Mouse (Mus musculus): ENCODE measurements around the gene Ttc7b. TPM values are rescaled to one million over a fixed set of nuclear protein-coding genes. Genes with fewer than 3 reads are reported as not detected.

Ttc7b gene
- polyA plus RNA-seq, 1 experiment = not detected

- H3K4me1 ChIP-seq (ENCODE audit: control insufficient read depth, insufficient read depth, low read length) = peaks cover 7% of the 10 kb centered on the region
- TF ChIP-seq POLR2A (IDR thresholded peaks at IDR 0.05; ENCODE audit: insufficient read depth, low read depth, low read length) (no peak), CTCF (IDR thresholded peaks at IDR 0.05; ENCODE audit: insufficient read depth, low read depth, low read length) (no peak)
- 77% methylated on average over 6 of the region's 6 CpGs for WGBS
- H3K27ac ChIP-seq (ENCODE audit: insufficient read depth, low read depth, low read length) = no peak overlapping the region
- H3K4me3 ChIP-seq (ENCODE audit: insufficient read depth, low read depth, low read length) = no peak overlapping the region
Observed at GRCm38 (mm10) chr12:100443452-100443851, 77.2 kb downstream of the Ttc7b start.

DNA sequence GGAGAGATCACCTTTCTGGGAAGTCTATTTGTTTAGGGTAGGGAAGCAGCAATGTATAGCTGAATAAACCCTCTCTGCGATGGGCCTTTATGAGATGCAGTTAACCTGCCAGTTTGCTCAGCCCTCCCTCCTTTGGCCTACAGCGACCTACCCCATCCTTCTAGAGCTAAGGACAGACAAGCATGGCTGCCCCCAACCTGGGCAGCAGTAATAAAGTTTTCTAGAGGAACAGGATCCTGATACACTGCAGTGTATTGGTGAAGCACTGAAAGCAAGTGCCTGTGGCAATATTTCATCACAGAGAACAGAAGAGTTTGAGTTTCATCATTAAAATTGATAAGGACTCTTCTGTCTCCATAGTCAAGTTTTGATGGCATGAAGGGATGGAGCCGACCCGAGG lies 79.0 kb downstream of the Ttc7b start:
- TF ChIP-seq POLR2A (IDR thresholded peaks at IDR 0.05; ENCODE audit: insufficient read depth, low read depth, low read length) = no peak
- no peak for TF ChIP-seq CTCF (IDR thresholded peaks at IDR 0.05; ENCODE audit: insufficient read depth, low read depth, low read length)
- no peak overlapping the region for H3K4me3 ChIP-seq (ENCODE audit: insufficient read depth, low read depth, low read length)
- H3K4me1 ChIP-seq (ENCODE audit: control insufficient read depth, insufficient read depth, low read length) = no peaks in the 10 kb centered on the region; the same call in 1 of the 2 replicates
- no peak overlapping the region for H3K27ac ChIP-seq (ENCODE audit: insufficient read depth, low read depth, low read length)
- 94% methylated on average over 4 of the region's 4 CpGs for WGBS

GRCm38 (mm10) chr12:100439883-100440282 lies 80.7 kb downstream of the Ttc7b start:
- H3K4me3 ChIP-seq (ENCODE audit: insufficient read depth, low read depth, low read length) = no peak overlapping the region
- no peak overlapping the region for H3K27ac ChIP-seq (ENCODE audit: insufficient read depth, low read depth, low read length)
- H3K4me1 ChIP-seq (ENCODE audit: control insufficient read depth, insufficient read depth, low read length) = no peaks in the 10 kb centered on the region; the same call in 1 of the 2 replicates
- WGBS = 83% methylated on average over 3 of the region's 3 CpGs
- TF ChIP-seq POLR2A (IDR thresholded peaks at IDR 0.05; ENCODE audit: insufficient read depth, low read depth, low read length) = no peak
- no peak for TF ChIP-seq CTCF (IDR thresholded peaks at IDR 0.05; ENCODE audit: insufficient read depth, low read depth, low read length)

DNA sequence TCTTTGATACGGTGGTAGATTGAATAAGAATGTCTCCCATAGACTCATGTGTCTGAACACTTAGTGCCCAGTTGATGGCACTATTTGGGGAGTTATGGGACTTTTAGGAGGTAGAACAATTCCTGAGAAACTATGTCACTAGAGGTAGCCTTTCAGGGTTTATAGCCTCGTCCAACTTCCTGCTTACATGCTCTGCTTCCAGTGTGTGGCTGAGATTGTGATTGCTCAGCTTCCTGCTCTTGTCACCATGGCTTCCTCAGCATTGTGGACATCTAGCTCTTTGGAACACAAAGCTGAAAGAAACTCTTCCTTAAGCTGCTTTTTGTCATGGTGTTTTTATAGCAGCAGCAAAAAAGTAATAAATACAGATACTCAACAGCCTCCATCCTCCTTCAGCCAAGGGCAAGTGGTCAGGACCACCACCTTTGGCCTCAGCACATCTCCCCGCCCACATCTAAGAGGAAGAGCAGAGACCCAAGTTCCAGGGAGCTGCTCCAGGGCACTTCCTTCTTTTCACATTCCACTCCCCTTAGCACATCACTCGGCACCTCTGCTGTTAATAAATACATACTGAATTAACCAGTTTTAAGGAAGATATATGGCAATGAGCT lies 81.4 kb downstream of the Ttc7b start:
- Histone ChIP-seq H3K27ac (ENCODE audit: insufficient read depth, low read depth, low read length) (no peak overlapping the region), H3K4me1 (ENCODE audit: control insufficient read depth, insufficient read depth, low read length) (no peaks in the 10 kb centered on the region; the same call in 1 of the 2 replicates), H3K4me3 (ENCODE audit: insufficient read depth, low read depth, low read length) (no peak overlapping the region)
- 70% methylated on average over 4 of the region's 4 CpGs for WGBS
- no peak for TF ChIP-seq CTCF (IDR thresholded peaks at IDR 0.05; ENCODE audit: insufficient read depth, low read depth, low read length)
- no peak for TF ChIP-seq POLR2A (IDR thresholded peaks at IDR 0.05; ENCODE audit: insufficient read depth, low read depth, low read length)

DNA sequence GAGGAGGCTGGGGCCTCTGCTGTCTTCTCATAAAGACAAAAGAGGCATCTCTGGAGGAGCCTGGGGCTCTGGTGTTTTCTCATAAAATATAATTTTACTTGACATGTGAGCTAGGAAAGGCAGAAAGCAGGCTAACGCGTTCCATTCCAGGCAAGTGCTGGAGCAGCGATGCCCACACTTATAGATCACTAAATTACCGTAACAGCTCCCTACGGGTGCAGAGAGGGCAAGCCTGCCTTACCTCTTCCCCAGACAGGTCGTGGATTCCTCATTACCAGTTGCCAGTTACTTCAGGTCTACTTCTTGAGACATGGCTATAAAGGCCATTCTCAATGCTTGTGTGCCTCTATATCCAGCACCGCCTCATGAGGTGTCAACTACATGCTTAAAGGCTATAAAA lies 82.1 kb downstream of the Ttc7b start:
- Histone ChIP-seq H3K27ac (ENCODE audit: insufficient read depth, low read depth, low read length) (no peak overlapping the region), H3K4me3 (ENCODE audit: insufficient read depth, low read depth, low read length) (no peak overlapping the region), H3K4me1 (ENCODE audit: control insufficient read depth, insufficient read depth, low read length) (no peaks in the 10 kb centered on the region; the same call in 1 of the 2 replicates)
- 61% methylated on average over 7 of the region's 7 CpGs for whole genome bisulfite sequencing
- no peak for TF ChIP-seq POLR2A (IDR thresholded peaks at IDR 0.05; ENCODE audit: insufficient read depth, low read depth, low read length)
- TF ChIP-seq CTCF (IDR thresholded peaks at IDR 0.05; ENCODE audit: insufficient read depth, low read depth, low read length) = no peak

- H3K4me3 ChIP-seq (ENCODE audit: insufficient read depth, low read depth, low read length) = no peak overlapping the region
- 62% methylated on average over 5 of the region's 5 CpGs for WGBS
- no peak overlapping the region for H3K27ac ChIP-seq (ENCODE audit: insufficient read depth, low read depth, low read length)
- H3K4me1 ChIP-seq (ENCODE audit: control insufficient read depth, insufficient read depth, low read length) = no peaks in the 10 kb centered on the region; the same call in 1 of the 2 replicates
- no peak for TF ChIP-seq POLR2A (IDR thresholded peaks at IDR 0.05; ENCODE audit: insufficient read depth, low read depth, low read length)
- no peak for TF ChIP-seq CTCF (IDR thresholded peaks at IDR 0.05; ENCODE audit: insufficient read depth, low read depth, low read length)
Observed at GRCm38 (mm10) chr12:100437862-100438261, 82.8 kb downstream of the Ttc7b start.

DNA sequence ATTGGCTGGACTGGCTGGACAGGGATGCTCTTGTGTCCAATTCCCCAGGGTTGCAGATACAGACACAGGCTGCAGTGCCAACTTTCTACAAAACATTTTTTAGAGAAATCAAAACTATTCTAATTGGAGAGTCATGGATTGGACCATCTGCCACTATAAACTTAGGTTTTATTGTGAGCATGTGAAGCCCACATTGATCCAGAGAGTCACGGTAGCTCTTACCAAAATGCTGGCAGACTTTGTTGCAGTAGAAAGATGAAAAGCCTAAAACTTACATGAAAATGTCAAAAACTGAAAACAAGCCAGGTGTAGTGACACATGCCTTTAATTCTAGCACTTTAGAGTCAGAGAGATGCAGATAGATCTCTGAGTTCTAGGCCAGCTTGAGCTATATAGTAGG lies 84.9 kb downstream of the Ttc7b start:
- 90% methylated on average over 1 of the region's 1 CpGs for WGBS

DNA sequence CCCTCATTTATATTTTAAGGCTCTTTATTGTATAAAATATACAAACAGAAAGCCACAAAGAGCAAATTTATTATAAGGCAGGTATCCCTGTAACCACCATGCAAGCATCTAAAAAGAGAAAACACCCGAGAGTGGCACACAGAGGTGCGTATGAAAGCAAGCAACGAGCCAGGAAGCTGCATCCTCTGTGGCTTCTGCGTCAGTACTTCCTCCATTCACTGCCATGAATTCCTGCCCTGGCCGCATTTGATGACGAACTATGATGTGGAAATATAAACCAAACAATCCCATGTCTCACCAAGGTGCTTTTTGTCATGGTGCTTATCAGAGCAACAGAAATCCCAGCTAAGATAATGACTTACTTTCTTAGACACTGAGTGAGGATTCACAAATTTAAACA lies 88.8 kb downstream of the Ttc7b start:
- no peak for TF ChIP-seq POLR2A (IDR thresholded peaks at IDR 0.05; ENCODE audit: insufficient read depth, low read depth, low read length)
- TF ChIP-seq CTCF (IDR thresholded peaks at IDR 0.05; ENCODE audit: insufficient read depth, low read depth, low read length) = no peak
- Histone ChIP-seq H3K4me1 (ENCODE audit: control insufficient read depth, insufficient read depth, low read length) (0 out of 2 replicates have a peak, but pooled peaks cover 4% of the 10 kb centered on the region), H3K4me3 (ENCODE audit: insufficient read depth, low read depth, low read length) (no peak overlapping the region), H3K27ac (ENCODE audit: insufficient read depth, low read depth, low read length) (no peak overlapping the region)
- 88% methylated on average over 6 of the region's 6 CpGs for WGBS

More for the DNA sequence above, 84.9 kb downstream of the Ttc7b start:
- H3K4me3 ChIP-seq (ENCODE audit: insufficient read depth, low read depth, low read length) = no peak overlapping the region
- no peak overlapping the region for H3K27ac ChIP-seq (ENCODE audit: insufficient read depth, low read depth, low read length)
- H3K4me1 ChIP-seq (ENCODE audit: control insufficient read depth, insufficient read depth, low read length) = no peaks in the 10 kb centered on the region; the same call in 1 of the 2 replicates
- TF ChIP-seq CTCF (IDR thresholded peaks at IDR 0.05; ENCODE audit: insufficient read depth, low read depth, low read length) = no peak
- TF ChIP-seq POLR2A (IDR thresholded peaks at IDR 0.05; ENCODE audit: insufficient read depth, low read depth, low read length) = no peak

DNA sequence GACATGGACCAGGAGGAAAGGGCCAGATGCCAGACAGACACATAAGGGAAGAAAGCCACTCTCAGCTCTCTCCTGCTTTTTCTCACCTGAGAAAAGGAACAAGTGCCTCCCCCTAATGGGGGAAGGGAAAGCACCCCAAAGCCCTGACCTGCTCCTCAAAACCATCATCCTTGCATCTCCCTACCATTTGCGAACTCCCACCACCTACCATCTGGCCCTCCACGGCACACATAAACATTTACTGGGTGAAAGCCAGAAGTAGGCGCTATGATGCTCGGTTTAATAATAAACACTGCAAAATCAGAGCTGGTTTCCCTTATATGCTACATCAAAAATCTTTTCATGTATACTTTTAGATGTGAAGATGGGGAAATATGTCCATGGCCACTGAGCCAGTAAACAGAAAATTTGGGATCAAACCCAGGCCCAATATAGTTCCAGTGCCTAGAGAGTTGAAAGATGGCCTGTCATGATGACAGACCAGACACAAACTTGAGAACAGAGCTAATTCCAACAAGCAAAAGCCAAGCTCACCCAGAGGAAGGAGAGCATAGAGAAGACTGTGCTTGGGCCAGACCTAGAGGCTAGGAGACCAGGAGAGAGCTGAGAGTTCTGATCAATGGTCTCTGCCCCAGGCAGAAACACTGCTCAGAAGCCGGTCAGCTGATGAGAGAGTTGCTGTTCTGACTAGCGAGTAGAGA lies 91.1 kb downstream of the Ttc7b start:
- Histone ChIP-seq H3K4me3 (ENCODE audit: insufficient read depth, low read depth, low read length) (no peak overlapping the region), H3K27ac (ENCODE audit: insufficient read depth, low read depth, low read length) (no peak overlapping the region), H3K4me1 (ENCODE audit: control insufficient read depth, insufficient read depth, low read length) (peaks cover 12% of the 10 kb centered on the region)
- 80% methylated on average over 6 of the region's 6 CpGs for WGBS
- TF ChIP-seq CTCF (IDR thresholded peaks at IDR 0.05; ENCODE audit: insufficient read depth, low read depth, low read length) (no peak), POLR2A (IDR thresholded peaks at IDR 0.05; ENCODE audit: insufficient read depth, low read depth, low read length) (no peak)
